Mouse (Mus musculus) gastrocnemius, adult 2 months (tissue): ENCODE results near the gene Bmpr1a. TPM values are rescaled to one million over a fixed set of nuclear protein-coding genes. Genes with fewer than 3 reads are reported as not detected.

Source experiments
- DNase-seq: peaks from one replicate; pipeline ENCODE4 v3.0.0; 2022
- H3K27ac ChIP-seq: fragments of 200-600 bp; 2 replicates; pipeline ENCODE4 v1.8.1; 2022; ENCODE audit warnings: mild to moderate bottlenecking
- H3K4me3 ChIP-seq: fragments of 200-600 bp; 2 replicates; pipeline ENCODE4 v1.8.1; 2022; ENCODE audit warnings: mild to moderate bottlenecking, moderate library complexity
- CTCF ChIP-seq: fragments of 200-600 bp; IDR thresholded peaks from 2 replicates; pipeline ENCODE4 v1.8.1; 2022; ENCODE audit warnings: antibody characterized with exemption, mild to moderate bottlenecking, moderate library complexity
- intact Hi-C: fragments of 180-260 bp; cut with DNase I; formaldehyde crosslinking; loops from one replicate; pipeline ENCODE4 v1.15.1; 2025
- total RNA-seq, 2 experiments: library from RNA; stranded (reverse); gene quantifications; 2 replicates each; pipeline ENCODE4 v1.2.3; 2021

Bmpr1a gene
- total RNA-seq, 2 experiments from 2014 or later, result 49.4 to 54.1 TPM

GRCm38 (mm10) chr14:34399301-34399700, 103.8 kb downstream of the Bmpr1a start:
- intact Hi-C loops, result no loop called here
- H3K27ac ChIP-seq, result no peak overlapping the region

GRCm38 (mm10) chr14:34398901-34399300, 104.2 kb downstream of the Bmpr1a start:
- no peak for DNase-seq
- TF ChIP-seq CTCF, result no peak
- H3K4me3 ChIP-seq, result no peak overlapping the region
- H3K27ac ChIP-seq, result no peak overlapping the region
- intact Hi-C loops, result no loop called here

More at GRCm38 (mm10) chr14:34399301-34399700, 103.8 kb downstream of the Bmpr1a start:
- no peak overlapping the region for H3K4me3 ChIP-seq
- TF ChIP-seq CTCF, result no peak
- no peak for DNase-seq

GRCm38 (mm10) chr14:34397871-34398270, 105.3 kb downstream of the Bmpr1a start:
- H3K4me3 ChIP-seq, result no peak overlapping the region
- TF ChIP-seq CTCF, result no peak
- DNase-seq, result peak; percentile 47
- no peak overlapping the region for H3K27ac ChIP-seq
- intact Hi-C loops, result no loop called here

- no peak for TF ChIP-seq CTCF
- H3K4me3 ChIP-seq, result no peak overlapping the region
- intact Hi-C loops, result no loop called here
- no peak for DNase-seq
- no peak overlapping the region for H3K27ac ChIP-seq
These were observed 109.8 kb downstream of the Bmpr1a start for GRCm38 (mm10) chr14:34393295-34393694.

GRCm38 (mm10) chr14:34382921-34383704, 120.0 kb downstream of the Bmpr1a start:
- no peak overlapping the region for H3K4me3 ChIP-seq
- intact Hi-C loops, result no loop called here
- no peak for TF ChIP-seq CTCF
- DNase-seq, result no peak
- peak overlapping the region; percentile 35; the same call in 1 of the 2 replicates for H3K27ac ChIP-seq

GRCm38 (mm10) chr14:34378560-34379331, 124.4 kb downstream of the Bmpr1a start:
- Histone ChIP-seq H3K4me3 (peak overlapping the region; percentile 70), H3K27ac (peak overlapping the region; percentile 84)
- peak; percentile 48 for DNase-seq
- intact Hi-C loops, result no loop called here
- no peak for TF ChIP-seq CTCF

- TF ChIP-seq CTCF, result no peak
- peak overlapping the region; percentile 70 for H3K4me3 ChIP-seq
These were observed 126.0 kb downstream of the Bmpr1a start for GRCm38 (mm10) chr14:34377121-34377520.

GRCm38 (mm10) chr14:34375941-34376340, 127.2 kb downstream of the Bmpr1a start:
- Histone ChIP-seq H3K27ac (peak overlapping the region; percentile 84), H3K4me3 (peak overlapping the region; percentile 70)
- no peak for DNase-seq
- intact Hi-C loops, result no loop called here
- TF ChIP-seq CTCF, result peak; percentile 21; the same call in 1 of the 2 replicates

More at GRCm38 (mm10) chr14:34377121-34377520, 126.0 kb downstream of the Bmpr1a start:
- intact Hi-C loops, result no loop called here
- DNase-seq, result no peak
- peak overlapping the region; percentile 84 for H3K27ac ChIP-seq

- H3K27ac ChIP-seq, result peak within 1 kb of the TSS; percentile 84
- peak within 1 kb of the TSS; percentile 70 for H3K4me3 ChIP-seq
- no peak for DNase-seq
- intact Hi-C loops, result no loop called here
- TF ChIP-seq CTCF, result no peak
These were observed 127.7 kb downstream of the Bmpr1a start, which contains the start of gene Mmrn2 for GRCm38 (mm10) chr14:34375415-34375904. Mmrn2 (plus strand) TSS chr14:34375465.

- Histone ChIP-seq H3K27ac (peak within 1 kb of the TSS; percentile 84), H3K4me3 (peak within 1 kb of the TSS; percentile 70)
- intact Hi-C loops, result no loop called here
- DNase-seq, result no peak
- TF ChIP-seq CTCF, result no peak
These were observed 128.6 kb downstream of the Bmpr1a start, which contains the start of gene Sncg for GRCm38 (mm10) chr14:34374577-34374976. Sncg (minus strand) TSS chr14:34374789.

- TF ChIP-seq CTCF, result no peak
- Histone ChIP-seq H3K4me3 (peak overlapping the region; percentile 70), H3K27ac (peak overlapping the region; percentile 84)
- intact Hi-C loops, result loop anchor here (2.0 kb wide), 1 partner anchor 197 kb away; no protein-coding TSS in a partner anchor
- DNase-seq, result no peak
These were observed 129.6 kb downstream of the Bmpr1a start for GRCm38 (mm10) chr14:34373581-34373980.

- intact Hi-C loops, result loop anchor here (1.0 to 2.0 kb wide), 2 partner anchors 29 to 198 kb away; no protein-coding TSS in a partner anchor
- TF ChIP-seq CTCF, result peak; percentile 95
- no peak overlapping the region for H3K27ac ChIP-seq
- peak; percentile 72 for DNase-seq
- no peak overlapping the region for H3K4me3 ChIP-seq
These were observed 130.5 kb downstream of the Bmpr1a start for GRCm38 (mm10) chr14:34372646-34373045.
